Mouse (Mus musculus): ENCODE data around the gene Cd2bp2. TPM values are rescaled to one million over a fixed set of nuclear protein-coding genes. Genes with fewer than 3 reads are reported as not detected.

Gene Cd2bp2
- total and polyA plus RNA-seq, 2 experiments from 2014 or later, result 57.0 to 75.0 TPM

DNA sequence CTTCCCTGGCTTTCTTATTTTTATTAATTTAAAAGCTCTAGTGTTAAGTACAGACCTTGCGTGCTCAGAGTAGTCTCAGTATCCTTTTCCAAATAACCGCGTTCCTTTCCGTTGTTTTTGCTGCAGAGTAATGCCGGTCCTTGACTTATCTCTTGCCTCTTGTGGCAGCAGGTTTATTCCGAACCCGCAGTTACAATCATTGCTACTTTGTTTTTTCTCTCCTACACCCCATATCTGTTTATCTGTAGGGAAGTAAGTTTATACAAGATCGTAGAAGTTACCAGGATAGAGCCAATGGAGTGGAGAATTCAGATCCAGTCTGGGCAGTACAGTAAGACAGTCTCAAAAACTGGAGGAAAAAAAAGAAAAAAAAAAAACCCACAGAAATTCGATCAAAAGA lies 37.9 kb upstream of the Cd2bp2 start:
- Histone ChIP-seq H3K36me3 (ENCODE audit: insufficient read depth, low read length) (peaks cover 29% of the 10 kb centered on the region), H3K4me3 (ENCODE audit: low read length) (peak overlapping the region; percentile 65), H3K27ac (peak overlapping the region; percentile 98), H3K4me2 (ENCODE audit: low read depth, low read length) (peak overlapping the region; percentile 65), H3K27me3 (ENCODE audit: insufficient read depth, low read length) (no peaks in the 10 kb centered on the region), H3K9me3 (ENCODE audit: low read length) (no peaks in the 10 kb centered on the region), H3K4me1 (ENCODE audit: insufficient read depth, low read length) (peaks cover 11% of the 10 kb centered on the region; the same call in 1 of the 2 replicates), H3K9ac (replicated peaks; ENCODE audit: low read length) (peak overlapping the region; percentile 96)
- DNase-seq (ENCODE audit: low spot score) (no peak), ATAC-seq (no peak)
- TF ChIP-seq CTCF (IDR thresholded peaks at IDR 0.05; ENCODE audit: low read depth), result no peak
- 3% methylated on average over 9 of the region's 9 CpGs for WGBS

DNA sequence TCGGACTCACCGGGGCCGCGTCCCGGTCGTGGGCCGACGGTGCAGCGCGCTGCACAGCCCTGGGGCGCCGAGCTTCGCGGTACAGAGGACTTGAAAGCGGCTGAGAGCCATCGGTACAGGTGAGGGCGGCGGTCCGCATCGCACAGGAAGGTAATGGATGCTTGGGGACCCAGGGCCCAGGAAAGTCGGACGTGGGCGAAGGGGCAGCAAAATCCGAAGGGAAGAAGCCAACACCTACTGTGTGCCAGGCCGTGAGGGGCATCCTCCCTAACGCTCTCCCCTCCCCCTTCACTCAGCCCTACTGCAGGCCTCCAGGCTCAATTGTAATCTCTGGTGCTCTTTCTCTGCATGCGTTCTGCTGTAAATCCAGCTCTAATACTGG lies 37.5 kb upstream of the Cd2bp2 start:
- peaks cover 29% of the 10 kb centered on the region for H3K36me3 ChIP-seq (ENCODE audit: insufficient read depth, low read length)
- peak; percentile 22; the same call in 1 of the 2 replicates for ATAC-seq
- peak overlapping the region; percentile 65 for H3K4me2 ChIP-seq (ENCODE audit: low read depth, low read length)
- H3K4me1 ChIP-seq (ENCODE audit: insufficient read depth, low read length), result peaks cover 11% of the 10 kb centered on the region; the same call in 1 of the 2 replicates
- H3K9ac ChIP-seq (replicated peaks; ENCODE audit: low read length), result peak overlapping the region; percentile 96
- peak overlapping the region; percentile 98 for H3K27ac ChIP-seq
- no peaks in the 10 kb centered on the region for H3K9me3 ChIP-seq (ENCODE audit: low read length)
- peak overlapping the region; percentile 65 for H3K4me3 ChIP-seq (ENCODE audit: low read length)
- no peak for TF ChIP-seq CTCF (IDR thresholded peaks at IDR 0.05; ENCODE audit: low read depth)
- no peaks in the 10 kb centered on the region for H3K27me3 ChIP-seq (ENCODE audit: insufficient read depth, low read length)
- 0% methylated on average over 27 of the region's 27 CpGs for WGBS
- peak; percentile 40 for DNase-seq (ENCODE audit: low spot score)

DNA sequence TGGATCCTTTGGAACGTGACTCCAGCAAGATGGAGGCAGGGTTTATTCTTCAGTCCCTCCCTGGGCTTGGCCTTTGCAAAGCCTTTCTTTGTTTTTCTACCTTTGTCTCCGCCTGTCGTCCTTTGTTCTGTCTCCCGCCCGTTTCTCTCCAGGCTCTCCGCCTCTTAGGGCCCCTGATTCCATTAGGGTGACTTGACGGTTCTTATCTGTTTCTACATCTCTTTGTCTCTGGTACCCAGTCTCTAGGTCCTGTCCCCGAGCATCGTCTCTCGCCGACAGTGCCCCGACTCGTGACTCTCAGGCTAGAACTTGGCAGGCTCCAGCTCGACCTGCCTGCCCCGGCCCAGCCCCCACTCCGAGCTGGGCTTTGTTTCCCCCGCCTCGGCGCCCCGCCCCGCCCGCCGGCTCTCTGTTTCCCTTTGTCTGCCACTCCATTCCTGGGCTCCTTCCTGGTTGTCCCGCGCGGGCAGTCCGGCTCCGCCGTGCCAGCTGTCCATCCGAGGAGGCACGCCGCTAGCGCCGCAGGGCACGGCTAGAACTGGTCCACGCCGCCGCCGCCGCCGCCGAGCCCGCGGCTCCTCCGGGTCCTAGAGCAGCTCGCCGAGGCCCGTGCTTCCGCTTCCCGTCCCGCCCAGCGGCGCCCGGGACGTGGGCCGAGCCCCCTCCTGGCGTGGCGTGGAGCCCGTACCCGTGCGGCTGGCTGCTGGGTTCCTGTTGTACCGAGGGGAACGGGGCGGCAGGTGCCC lies 36.9 kb upstream of the Cd2bp2 start, which contains the start of the genes Zfp553 and Sept1:
TSS of gene Zfp553 (plus strand) at position 440 of the 746 bp plus-strand sequence.
TSS of gene Sept1 (minus strand) at position 509 of the 746 bp plus-strand sequence.
- Histone ChIP-seq H3K27ac (peak within 1 kb of the TSS; percentile 98), H3K36me3 (ENCODE audit: insufficient read depth, low read length) (peaks cover 29% of the 10 kb centered on the region), H3K4me1 (ENCODE audit: insufficient read depth, low read length) (peaks cover 11% of the 10 kb centered on the region; the same call in 1 of the 2 replicates), H3K4me3 (ENCODE audit: low read length) (peak within 1 kb of the TSS; percentile 65), H3K9me3 (ENCODE audit: low read length) (no peaks in the 10 kb centered on the region), H3K4me2 (ENCODE audit: low read depth, low read length) (peak within 1 kb of the TSS; percentile 65), H3K9ac (replicated peaks; ENCODE audit: low read length) (peak within 1 kb of the TSS; percentile 96), H3K27me3 (ENCODE audit: insufficient read depth, low read length) (no peaks in the 10 kb centered on the region)
- DNase-seq (ENCODE audit: low spot score) (peak; percentile 95), ATAC-seq (peak; percentile 95)
- under 1% methylated on average over 64 of the region's 64 CpGs for WGBS
- no peak for TF ChIP-seq CTCF (IDR thresholded peaks at IDR 0.05; ENCODE audit: low read depth)

DNA sequence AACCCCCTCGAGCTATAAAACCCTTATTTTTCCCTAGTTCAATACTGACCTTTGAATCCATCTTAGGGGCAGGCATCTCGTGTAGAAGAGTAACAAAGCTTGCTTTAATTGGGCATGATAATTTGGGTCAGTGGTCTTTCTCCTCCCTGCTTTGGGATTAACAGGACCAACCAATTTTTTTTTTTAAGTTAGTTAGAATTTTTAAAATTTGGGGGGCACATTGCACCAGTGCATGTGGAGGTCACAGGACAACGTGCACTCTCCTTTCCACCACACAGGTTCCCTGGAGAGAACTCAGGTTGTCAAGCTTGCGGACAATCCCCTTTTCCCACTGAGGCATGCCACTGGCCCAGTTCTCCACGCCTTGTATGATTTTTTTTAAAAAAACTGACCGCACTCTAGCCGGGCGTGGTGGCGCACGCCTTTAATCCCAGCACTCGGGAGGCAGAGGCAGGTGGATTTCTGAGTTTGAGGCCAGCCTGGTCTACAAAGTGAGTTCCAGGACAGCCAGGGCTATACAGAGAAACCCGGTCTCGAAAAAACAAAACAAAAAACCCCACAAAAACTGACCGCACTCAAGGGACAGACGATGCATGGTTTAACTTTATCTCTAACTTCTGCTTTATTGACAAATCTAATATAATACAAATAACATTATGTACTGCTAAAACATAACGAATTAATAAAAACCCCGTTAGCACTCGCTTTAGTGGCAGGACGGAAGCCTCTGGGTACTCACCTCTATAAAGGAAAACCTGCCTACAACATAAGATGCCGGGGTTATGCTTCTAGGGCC lies 36.2 kb upstream of the Cd2bp2 start:
- Histone ChIP-seq H3K36me3 (ENCODE audit: insufficient read depth, low read length) (peaks cover 24% of the 10 kb centered on the region), H3K9me3 (ENCODE audit: low read length) (no peaks in the 10 kb centered on the region), H3K4me3 (ENCODE audit: low read length) (peak overlapping the region; percentile 65), H3K9ac (replicated peaks; ENCODE audit: low read length) (peak overlapping the region; percentile 96), H3K27me3 (ENCODE audit: insufficient read depth, low read length) (no peaks in the 10 kb centered on the region), H3K4me1 (ENCODE audit: insufficient read depth, low read length) (peaks cover 11% of the 10 kb centered on the region; the same call in 1 of the 2 replicates), H3K4me2 (ENCODE audit: low read depth, low read length) (peak overlapping the region; percentile 65), H3K27ac (peak overlapping the region; percentile 98)
- TF ChIP-seq CTCF (IDR thresholded peaks at IDR 0.05; ENCODE audit: low read depth), result no peak
- ATAC-seq (no peak), DNase-seq (ENCODE audit: low spot score) (peak; percentile 19)
- 3% methylated on average over 20 of the region's 20 CpGs for WGBS

DNA sequence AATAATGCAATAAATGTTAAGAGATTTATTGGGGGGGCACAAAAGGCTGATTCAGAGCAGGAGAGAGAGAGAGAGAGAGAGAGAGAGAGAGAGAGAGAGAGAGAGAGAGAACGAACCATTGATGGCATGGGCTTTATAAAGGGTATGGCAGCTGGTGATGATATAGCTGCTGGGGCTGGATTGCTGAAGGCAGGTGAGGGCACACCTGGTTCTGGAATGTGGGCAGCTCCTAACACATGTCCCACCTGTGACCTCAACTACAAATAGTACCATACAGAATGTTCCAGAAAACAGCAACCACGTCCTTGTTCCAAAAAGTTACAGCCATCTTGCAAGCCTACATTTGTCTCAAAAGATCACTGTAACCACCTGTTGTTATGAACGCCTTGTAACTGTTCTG lies 35.5 kb upstream of the Cd2bp2 start:
- Histone ChIP-seq H3K4me1 (ENCODE audit: insufficient read depth, low read length) (peaks cover 11% of the 10 kb centered on the region; the same call in 1 of the 2 replicates), H3K9ac (replicated peaks; ENCODE audit: low read length) (peak overlapping the region; percentile 96; the same call in 1 of the 2 replicates), H3K36me3 (ENCODE audit: insufficient read depth, low read length) (peaks cover 17% of the 10 kb centered on the region), H3K4me3 (ENCODE audit: low read length) (peak overlapping the region; percentile 65), H3K9me3 (ENCODE audit: low read length) (no peaks in the 10 kb centered on the region), H3K4me2 (ENCODE audit: low read depth, low read length) (peak overlapping the region; percentile 65), H3K27ac (0 out of 2 replicates have a peak overlapping the region, but pooled peaks have one; percentile 2), H3K27me3 (ENCODE audit: insufficient read depth, low read length) (no peaks in the 10 kb centered on the region)
- ATAC-seq, result no peak
- TF ChIP-seq CTCF (IDR thresholded peaks at IDR 0.05; ENCODE audit: low read depth), result no peak
- WGBS, result 44% methylated on average over 3 of the region's 3 CpGs
- no peak for DNase-seq (ENCODE audit: low spot score)

DNA sequence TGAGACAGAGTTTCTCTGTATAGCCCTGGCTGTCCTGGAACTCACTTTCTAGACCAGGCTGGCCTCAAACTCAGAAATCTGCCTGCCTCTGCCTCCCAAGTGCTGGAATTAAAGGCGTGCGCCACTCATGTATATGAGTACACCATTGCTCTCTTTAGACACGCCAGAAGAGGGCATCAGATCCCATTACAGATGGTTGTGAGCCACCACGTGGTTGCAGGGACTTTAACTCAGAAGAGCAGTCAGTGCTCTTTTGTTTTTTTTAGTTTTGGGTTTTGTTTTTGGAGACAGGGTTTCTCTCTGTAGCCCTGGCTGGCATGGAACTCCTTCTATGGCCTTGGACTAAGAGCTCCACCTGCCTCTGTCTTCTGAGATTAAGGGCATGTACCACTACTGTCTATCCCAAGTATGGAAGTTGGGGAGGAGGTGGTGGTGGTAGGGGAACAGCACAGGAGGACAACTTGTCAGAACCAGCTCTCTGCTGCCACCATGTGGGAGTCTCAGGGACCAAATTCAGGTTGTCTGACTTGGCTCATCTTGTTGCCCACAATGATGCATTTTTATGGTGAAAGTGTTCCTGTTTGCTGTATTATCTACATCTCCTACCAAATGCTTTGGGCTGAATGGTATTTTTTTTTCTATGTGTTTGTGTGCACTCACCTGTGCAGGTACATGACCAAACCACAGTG lies 32.9 kb upstream of the Cd2bp2 start:
- DNase-seq (ENCODE audit: low spot score) (peak; percentile 87), ATAC-seq (no peak)
- no peak overlapping the region for H3K4me2 ChIP-seq (ENCODE audit: low read depth, low read length)
- peak; percentile 81 for TF ChIP-seq CTCF (IDR thresholded peaks at IDR 0.05; ENCODE audit: low read depth)
- H3K27ac ChIP-seq, result no peak overlapping the region
- H3K4me3 ChIP-seq (ENCODE audit: low read length), result no peak overlapping the region
- no peaks in the 10 kb centered on the region for H3K27me3 ChIP-seq (ENCODE audit: insufficient read depth, low read length)
- H3K9me3 ChIP-seq (ENCODE audit: low read length), result no peaks in the 10 kb centered on the region
- H3K9ac ChIP-seq (replicated peaks; ENCODE audit: low read length), result no peak overlapping the region
- H3K4me1 ChIP-seq (ENCODE audit: insufficient read depth, low read length), result peaks cover 7% of the 10 kb centered on the region; the same call in 1 of the 2 replicates
- 67% methylated on average over 4 of the region's 4 CpGs for WGBS
- no peaks in the 10 kb centered on the region for H3K36me3 ChIP-seq (ENCODE audit: insufficient read depth, low read length)

Data from hindbrain, postnatal 0 days (tissue).